Mouse (Mus musculus) liver, adult 2 months (tissue): ENCODE measurements around the gene Zfp704.

ENCODE experiments used
- CTCF ChIP-seq: fragments of 200-500 bp; IDR thresholded peaks from 2 replicates; pipeline ENCODE4 v1.5.1; 2011; ENCODE audit warnings: low read depth, low read length, control low read depth
- POLR2A ChIP-seq: fragments of 200-500 bp; IDR thresholded peaks from 2 replicates; pipeline ENCODE4 v1.6.1; 2011; ENCODE audit warnings: low read length, control low read depth; ENCODE audit not compliant: insufficient read depth; ENCODE audit errors: extremely low read depth

GRCm38 (mm10) chr3:9448541-9448940, 161.3 kb downstream of the Zfp704 start:
- TF ChIP-seq POLR2A, result no peak
- no peak for TF ChIP-seq CTCF
